Mouse (Mus musculus): ENCODE measurements around the gene Myog.

- TF ChIP-seq POLR2A (IDR thresholded peaks at IDR 0.05; ENCODE audit: borderline replicate concordance, control insufficient read depth, low read depth, low read length) (no peak), CTCF (IDR thresholded peaks at IDR 0.05; ENCODE audit: control insufficient read depth, insufficient read depth, low read length) (no peak)
Observed at GRCm38 (mm10) chr1:134335211-134335923, 45.6 kb downstream of the Myog start.
